Mouse (Mus musculus) adrenal gland, adult 2 months (tissue): Measurements from ENCODE around the gene Dclre1b. TPM values are rescaled to one million over a fixed set of nuclear protein-coding genes. Genes with fewer than 3 reads are reported as not detected.

Experiments used
- DNase-seq: peaks from one replicate; pipeline ENCODE4 v3.0.0; 2021
- polyA plus RNA-seq: library from polyadenylated mRNA; depleted of rRNA; stranded (reverse); fragments of >200 nt; gene quantifications from 2 replicates; pipeline ENCODE4 v1.2.3, GENCODE M21; 2012; rRNA removed
- total RNA-seq, 2 experiments: library from RNA; stranded (reverse); gene quantifications; 2 replicates each; pipeline ENCODE4 v1.2.3; 2021

Dclre1b gene
- total and polyA plus RNA-seq, 3 experiments: 13.0 to 20.0 (median 17.4) TPM

GRCm38 (mm10) chr3:103772846-103773245, 36.4 kb downstream of the Dclre1b start:
- DNase-seq: no peak

- DNase-seq: peak; percentile 89
Measured at GRCm38 (mm10) chr3:103771531-103772130, 37.6 kb downstream of the Dclre1b start.

DNA sequence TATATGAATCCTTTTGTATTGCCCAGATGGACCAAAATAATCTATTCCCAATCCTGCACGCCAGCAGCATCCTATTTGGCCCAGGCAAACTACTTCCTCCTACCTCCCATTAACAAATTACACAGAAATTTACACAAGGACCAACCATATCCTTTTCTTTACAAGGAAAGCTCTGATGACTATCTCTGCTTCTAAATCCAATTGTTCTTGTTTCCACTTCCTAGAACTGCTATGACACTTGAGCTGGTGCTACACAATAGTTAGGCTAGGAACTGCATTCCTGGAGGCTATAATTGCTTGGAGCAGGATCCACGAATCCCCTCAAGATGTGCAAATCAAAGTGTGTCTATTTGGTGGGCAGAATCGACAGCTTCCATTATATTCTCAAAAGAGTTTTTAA, 42.5 kb downstream of the Dclre1b start:
- DNase-seq: no peak

DNA sequence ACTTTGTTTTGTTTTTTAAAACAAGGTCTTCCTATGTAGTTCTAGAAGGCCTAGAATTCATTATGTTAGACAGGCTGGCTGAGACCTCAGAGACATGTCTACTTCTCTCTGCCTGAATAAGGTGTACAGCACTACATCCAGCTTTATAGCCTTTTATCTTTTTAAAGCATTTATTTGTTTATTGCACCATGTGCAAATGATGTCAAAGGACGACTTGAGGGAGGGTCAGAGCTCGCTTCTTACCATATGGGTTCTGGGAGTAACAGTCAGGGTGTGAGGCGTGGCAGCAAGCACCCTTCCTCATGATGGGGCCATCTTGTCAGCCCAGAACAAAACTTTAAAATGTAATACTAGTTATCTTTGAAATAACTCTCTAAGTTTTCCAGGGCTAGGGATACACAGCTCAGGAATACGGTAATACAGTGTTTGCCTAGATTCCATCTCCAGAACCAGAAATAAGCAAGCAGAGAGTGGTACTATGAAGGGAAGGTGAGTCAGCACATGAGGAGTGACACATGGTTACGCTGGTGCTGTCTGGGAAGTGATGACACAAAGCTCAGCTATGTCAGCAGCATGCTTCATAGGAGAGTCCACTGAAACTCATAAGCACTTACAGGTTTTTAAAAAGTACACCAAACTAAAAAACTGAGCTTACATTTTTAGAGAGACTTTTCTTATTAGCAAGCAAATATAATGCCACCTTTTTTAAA, 49.8 kb downstream of the Dclre1b start:
- DNase-seq: peak; percentile 49

- no peak for DNase-seq
Measured at GRCm38 (mm10) chr3:103758456-103758855, 50.8 kb downstream of the Dclre1b start.

GRCm38 (mm10) chr3:103756920-103757319, 52.3 kb downstream of the Dclre1b start:
- DNase-seq: no peak

DNA sequence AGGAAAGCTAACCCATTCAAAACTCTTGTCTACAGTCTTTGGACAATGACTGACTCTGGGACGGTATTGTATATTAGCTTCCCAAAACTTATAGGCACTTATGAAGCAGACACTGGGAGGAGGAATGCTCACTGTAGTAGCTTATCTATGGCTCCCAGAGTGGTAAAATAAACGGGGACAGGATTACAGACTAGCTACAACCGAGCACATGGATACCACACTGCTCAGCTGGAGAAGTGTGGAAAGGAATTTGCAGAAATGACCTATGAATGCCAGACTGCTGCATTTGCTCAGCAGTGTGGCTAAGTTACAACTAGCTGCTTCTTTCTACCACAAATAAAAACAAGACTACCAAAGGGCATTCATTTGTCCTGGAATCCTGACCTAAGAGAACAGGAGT, 53.9 kb downstream of the Dclre1b start:
- DNase-seq: no peak

- no peak for DNase-seq
Measured at GRCm38 (mm10) chr3:103751558-103751957, 57.7 kb downstream of the Dclre1b start.

Other genes starting within 250 kb of the Dclre1b start
- gene Syt6, start 234.2 kb downstream of the Dclre1b start, total RNA-seq: not detected
- gene Syt6, start 234.2 kb downstream of the Dclre1b start, polyA plus RNA-seq: not detected in 2 replicates
- gene Atg4a-ps, start 163.4 kb downstream of the Dclre1b start, total RNA-seq: 1 to 10 TPM in 1 of 2 experiments, under 1 TPM in 1; 0.14 to 3.7 TPM
- not detected in 2 replicates for gene Atg4a-ps, start 163.4 kb downstream of the Dclre1b start, polyA plus RNA-seq
- 10 to 100 TPM; 20.2 to 21.5 TPM for gene Olfml3, start 71.4 kb downstream of the Dclre1b start, total RNA-seq
- gene Olfml3, start 71.4 kb downstream of the Dclre1b start, polyA plus RNA-seq: 15.9 and 16.0 TPM in 2 replicates
- not detected for gene Gm10964, start 70.1 kb downstream of the Dclre1b start, total RNA-seq
- not detected in 2 replicates for gene Gm10964, start 70.1 kb downstream of the Dclre1b start, polyA plus RNA-seq
- 100 to 1,000 TPM; 131 to 139 TPM for gene Hipk1, start 17.9 kb downstream of the Dclre1b start, total RNA-seq
- gene Hipk1, start 17.9 kb downstream of the Dclre1b start, polyA plus RNA-seq: 83.4 and 88.1 TPM in 2 replicates
- gene Ap4b1, start 76 bp upstream of the Dclre1b start, total RNA-seq: 10 to 100 TPM; 13.7 to 23.7 TPM
- 6.7 and 7.2 TPM in 2 replicates for gene Ap4b1, start 76 bp upstream of the Dclre1b start, polyA plus RNA-seq
- under 1 TPM; 0.38 to 0.49 TPM for gene Gm43064, start 129 bp upstream of the Dclre1b start, total RNA-seq
- gene Gm43064, start 129 bp upstream of the Dclre1b start, polyA plus RNA-seq: not detected in 2 replicates
- gene Bcl2l15, start 23.2 kb upstream of the Dclre1b start, total RNA-seq: not detected
- gene Bcl2l15, start 23.2 kb upstream of the Dclre1b start, polyA plus RNA-seq: not detected in 2 replicates
- gene Ptpn22, start 50.4 kb upstream of the Dclre1b start, total RNA-seq: 1 to 10 TPM; 1.6 to 2.7 TPM
- gene Ptpn22, start 50.4 kb upstream of the Dclre1b start, polyA plus RNA-seq: 0.27 and 0.41 TPM in 2 replicates
- 10 to 100 TPM; 14.6 to 18.3 TPM for gene Rsbn1, start 104.7 kb upstream of the Dclre1b start, total RNA-seq
- 5.1 and 6.3 TPM in 2 replicates for gene Rsbn1, start 104.7 kb upstream of the Dclre1b start, polyA plus RNA-seq
- 10 to 100 TPM; 14.4 to 21.2 TPM for gene Phtf1, start 158.7 kb upstream of the Dclre1b start, total RNA-seq
- gene Phtf1, start 158.7 kb upstream of the Dclre1b start, polyA plus RNA-seq: 12.4 and 13.9 TPM in 2 replicates